Mouse (Mus musculus) heart, postnatal 0 days (tissue): Measurements from ENCODE around the gene Neurod2.

Experiments used
- CTCF ChIP-seq: IDR thresholded peaks from 2 replicates; pipeline ENCODE4 v1.5.1; 2016; ENCODE audit warnings: antibody characterized with exemption, control low read depth, low read depth
- EP300 ChIP-seq: IDR thresholded peaks from 2 replicates; pipeline ENCODE4 v1.6.1; 2016; ENCODE audit warnings: antibody characterized with exemption, low read depth

DNA sequence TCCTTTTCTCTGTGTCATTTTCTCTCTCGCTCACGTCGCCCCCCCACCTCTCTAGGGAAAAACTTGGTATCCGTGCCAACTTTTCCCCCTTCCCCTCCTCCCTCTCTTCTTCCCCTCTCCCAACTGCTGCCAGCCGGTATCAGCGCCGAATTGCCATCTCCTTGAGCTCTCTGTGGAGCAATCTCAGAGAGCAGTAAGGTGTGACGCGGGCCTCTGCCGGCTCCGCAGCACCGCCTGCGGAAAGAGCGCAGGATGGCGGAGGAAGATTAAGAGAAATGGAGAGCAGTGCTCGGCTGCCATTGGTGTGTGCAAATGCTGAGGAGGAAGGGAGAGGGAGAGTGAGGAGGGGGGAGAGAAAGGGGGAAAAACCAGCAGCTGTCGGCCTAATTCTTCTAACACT lies 45.2 kb downstream of the Neurod2 start:
- TF ChIP-seq CTCF (no peak), EP300 (no peak)
